Mouse (Mus musculus) heart, embryonic 13.5 days (tissue): ENCODE data around the gene Ormdl3. TPM values are rescaled to one million over a fixed set of nuclear protein-coding genes. Genes with fewer than 3 reads are reported as not detected.
"Not testable (repeated sequence)": the region's sequence is repeated elsewhere in the genome, so short reads cannot be mapped to it uniquely, and the experiment has no call there.

Experiments used
- ATAC-seq: fragments of 200-750 bp; cut with Nextera tagmentation; 2 replicates; pipeline ENCODE4 v1.8.0; 2017; ENCODE audit warnings: moderate TSS enrichment; ENCODE audit not compliant: insufficient number of reproducible peaks, low FRiP score, low TSS enrichment; ENCODE audit errors: extremely low read depth
- H3K27ac ChIP-seq: fragments of 300-500 bp; sonication (generic); replicated peaks from 2 replicates; pipeline ENCODE4 v1.5.1; 2015; ENCODE audit warnings: moderate library complexity, mild to moderate bottlenecking, inconsistent platforms
- H3K27me3 ChIP-seq: fragments of 300-500 bp; sonication (generic); replicated peaks from 2 replicates; pipeline ENCODE4 v1.6.1; 2015; ENCODE audit warnings: mild to moderate bottlenecking, inconsistent platforms
- H3K36me3 ChIP-seq: fragments of 300-500 bp; sonication (generic); 2 replicates; pipeline ENCODE4 v1.6.1; 2015; ENCODE audit warnings: mild to moderate bottlenecking, inconsistent platforms
- H3K4me1 ChIP-seq: fragments of 300-500 bp; sonication (generic); 2 replicates; pipeline ENCODE4 v1.6.1; 2015; ENCODE audit warnings: inconsistent platforms
- H3K4me2 ChIP-seq: fragments of 300-500 bp; sonication (generic); 2 replicates; pipeline ENCODE4 v1.6.1; 2015; ENCODE audit warnings: inconsistent platforms, mild to moderate bottlenecking, moderate library complexity
- H3K4me3 ChIP-seq: fragments of 300-500 bp; sonication (generic); 2 replicates; pipeline ENCODE4 v1.5.1; 2015; ENCODE audit warnings: moderate library complexity, mild to moderate bottlenecking, inconsistent platforms
- H3K9ac ChIP-seq: fragments of 300-500 bp; sonication (generic); 2 replicates; pipeline ENCODE4 v1.6.1; 2015; ENCODE audit warnings: inconsistent platforms, mild to moderate bottlenecking, moderate library complexity
- H3K9me3 ChIP-seq: fragments of 300-500 bp; sonication (generic); 2 replicates; pipeline ENCODE4 v1.6.1; 2016; ENCODE audit warnings: inconsistent platforms
- WGBS: fragments of 180-500 bp; shearing (Covaris S2); methylation state at CpG from one replicate; pipeline ENCODE4 v1.1.7; 2015; ENCODE audit warnings: mixed read lengths; 5-methylcytosine and 5-hydroxymethylcytosine counted together
- polyA plus RNA-seq: library from polyadenylated mRNA; unstranded; fragments of >200 nt; fragmentation: Nextera tagmentation; extraction: Ambion mirVana; gene quantifications from 2 replicates; pipeline ENCODE4 v1.2.1, GENCODE M21; 2015

Ormdl3 gene
- 63.4 and 76.8 TPM in 2 replicates for polyA plus RNA-seq

GRCm38 (mm10) chr11:98586892-98587563 is at the start of gene Ormdl3:
Ormdl3 (minus strand) TSS chr11:98587368.
- WGBS = under 1% methylated on average over 49 of the region's 49 CpGs

GRCm38 (mm10) chr11:98635312-98635970 is 48.3 kb upstream of the Ormdl3 start:
- ATAC-seq, H3K4me3 ChIP-seq, H3K4me2 ChIP-seq, H3K27ac ChIP-seq, H3K4me1 ChIP-seq, H3K36me3 ChIP-seq, H3K9ac ChIP-seq, H3K9me3 ChIP-seq: not testable (repeated sequence)
- 27% methylated on average over 10 of the region's 10 CpGs for WGBS
- H3K27me3 ChIP-seq = peaks cover 16% of the 10 kb centered on the region; the same call in 1 of the 2 replicates

More at GRCm38 (mm10) chr11:98586892-98587563, at the start of gene Ormdl3:
- ATAC-seq = peak; percentile 78
- H3K4me1 ChIP-seq = peaks cover 80% of the 10 kb centered on the region
- H3K4me3 ChIP-seq = peak within 1 kb of the TSS; percentile 73
- H3K27ac ChIP-seq = peak within 1 kb of the TSS; percentile 94
- peak within 1 kb of the TSS; percentile 94 for H3K4me2 ChIP-seq
- peak within 1 kb of the TSS; percentile 96 for H3K9ac ChIP-seq
- H3K36me3 ChIP-seq = peaks cover 23% of the 10 kb centered on the region
- no peaks in the 10 kb centered on the region for H3K27me3 ChIP-seq
- no peaks in the 10 kb centered on the region for H3K9me3 ChIP-seq

GRCm38 (mm10) chr11:98630646-98631045 is 43.5 kb upstream of the Ormdl3 start:
- H3K4me1 ChIP-seq = no peaks in the 10 kb centered on the region
- no peak overlapping the region for H3K9ac ChIP-seq
- 76% methylated on average over 5 of the region's 5 CpGs for WGBS
- no peak for ATAC-seq
- no peaks in the 10 kb centered on the region for H3K9me3 ChIP-seq
- no peaks in the 10 kb centered on the region for H3K36me3 ChIP-seq
- no peak overlapping the region for H3K4me2 ChIP-seq
- H3K27me3 ChIP-seq = peaks cover 16% of the 10 kb centered on the region; the same call in 1 of the 2 replicates
- H3K27ac ChIP-seq = no peak overlapping the region
- H3K4me3 ChIP-seq = no peak overlapping the region

GRCm38 (mm10) chr11:98628706-98629105 is 41.5 kb upstream of the Ormdl3 start:
- H3K4me3 ChIP-seq = no peak overlapping the region
- ATAC-seq = no peak

GRCm38 (mm10) chr11:98625611-98626410 is 38.6 kb upstream of the Ormdl3 start, which contains the start of the genes Gm12355 and Gsdma3:
Gm12355 (minus strand) TSS chr11:98625661.
Gsdma3 (plus strand) TSS chr11:98626360.
- Histone ChIP-seq H3K4me2 (no peak within 1 kb of the TSS), H3K4me3 (no peak within 1 kb of the TSS), H3K4me1 (no peaks in the 10 kb centered on the region), H3K27ac (no peak within 1 kb of the TSS), H3K9ac (no peak within 1 kb of the TSS), H3K27me3 (peaks cover 7% of the 10 kb centered on the region; the same call in 1 of the 2 replicates), H3K36me3 (no peaks in the 10 kb centered on the region), H3K9me3 (peaks cover 7% of the 10 kb centered on the region; the same call in 1 of the 2 replicates)
- WGBS = 79% methylated on average over 10 of the region's 10 CpGs
- no peak for ATAC-seq

More at GRCm38 (mm10) chr11:98628706-98629105, 41.5 kb upstream of the Ormdl3 start:
- Histone ChIP-seq H3K4me1 (no peaks in the 10 kb centered on the region), H3K4me2 (no peak overlapping the region), H3K27me3 (peaks cover 16% of the 10 kb centered on the region; the same call in 1 of the 2 replicates), H3K36me3 (no peaks in the 10 kb centered on the region), H3K9me3 (0 out of 2 replicates have a peak, but pooled peaks cover under 1% of the 10 kb centered on the region), H3K9ac (no peak overlapping the region), H3K27ac (no peak overlapping the region)
- WGBS = 84% methylated on average over 3 of the region's 3 CpGs

GRCm38 (mm10) chr11:98624381-98624780 is 37.2 kb upstream of the Ormdl3 start:
- H3K9me3 ChIP-seq, H3K4me2 ChIP-seq, ATAC-seq, H3K9ac ChIP-seq, H3K4me3 ChIP-seq, H3K27ac ChIP-seq, H3K4me1 ChIP-seq, H3K27me3 ChIP-seq, H3K36me3 ChIP-seq: not testable (repeated sequence)
- WGBS = 67% methylated on average over 2 of the region's 2 CpGs

GRCm38 (mm10) chr11:98623981-98624380 is 36.8 kb upstream of the Ormdl3 start:
- not testable (repeated sequence) for H3K36me3 ChIP-seq, H3K9me3 ChIP-seq, ATAC-seq, H3K4me1 ChIP-seq, H3K4me2 ChIP-seq, H3K27ac ChIP-seq, H3K9ac ChIP-seq, H3K27me3 ChIP-seq, H3K4me3 ChIP-seq
- 73% methylated on average over 6 of the region's 6 CpGs for WGBS

GRCm38 (mm10) chr11:98620791-98621190 is 33.6 kb upstream of the Ormdl3 start:
- peaks cover 7% of the 10 kb centered on the region; the same call in 1 of the 2 replicates for H3K9me3 ChIP-seq
- WGBS = 89% methylated on average over 13 of the region's 13 CpGs

GRCm38 (mm10) chr11:98606763-98607162 is 19.6 kb upstream of the Ormdl3 start:
- Histone ChIP-seq H3K4me2 (no peak overlapping the region), H3K9ac (no peak overlapping the region), H3K9me3 (no peaks in the 10 kb centered on the region), H3K4me3 (no peak overlapping the region), H3K27ac (no peak overlapping the region), H3K4me1 (peaks cover 8% of the 10 kb centered on the region), H3K36me3 (no peaks in the 10 kb centered on the region), H3K27me3 (peaks cover 35% of the 10 kb centered on the region)
- ATAC-seq = no peak
- 8% methylated on average over 3 of the region's 3 CpGs for WGBS

More at GRCm38 (mm10) chr11:98620791-98621190, 33.6 kb upstream of the Ormdl3 start:
- no peak overlapping the region for H3K27ac ChIP-seq
- H3K27me3 ChIP-seq = no peaks in the 10 kb centered on the region
- H3K9ac ChIP-seq = no peak overlapping the region
- H3K36me3 ChIP-seq = no peaks in the 10 kb centered on the region
- no peak overlapping the region for H3K4me3 ChIP-seq
- H3K4me2 ChIP-seq = no peak overlapping the region
- H3K4me1 ChIP-seq = no peaks in the 10 kb centered on the region
- ATAC-seq = no peak

- 66% methylated on average over 6 of the region's 6 CpGs for WGBS
- H3K9ac ChIP-seq, H3K4me2 ChIP-seq, H3K4me3 ChIP-seq, H3K9me3 ChIP-seq, H3K36me3 ChIP-seq, ATAC-seq, H3K27ac ChIP-seq: not testable (repeated sequence)
- H3K4me1 ChIP-seq = peaks cover 19% of the 10 kb centered on the region
- H3K27me3 ChIP-seq = peaks cover 41% of the 10 kb centered on the region
These were observed 17.7 kb upstream of the Ormdl3 start for GRCm38 (mm10) chr11:98604911-98605310.

GRCm38 (mm10) chr11:98603953-98604352 is 16.8 kb upstream of the Ormdl3 start:
- Histone ChIP-seq H3K9me3 (no peaks in the 10 kb centered on the region), H3K4me1 (peaks cover 25% of the 10 kb centered on the region), H3K4me3 (no peak overlapping the region), H3K36me3 (no peaks in the 10 kb centered on the region), H3K27me3 (peaks cover 44% of the 10 kb centered on the region), H3K9ac (no peak overlapping the region), H3K4me2 (no peak overlapping the region), H3K27ac (no peak overlapping the region)
- no peak for ATAC-seq
- 71% methylated on average over 2 of the region's 2 CpGs for WGBS
